Mouse (Mus musculus) brain, embryonic 14.5 days (tissue): ENCODE data around the gene Pdlim7. TPM values are rescaled to one million over a fixed set of nuclear protein-coding genes. Genes with fewer than 3 reads are reported as not detected.

ENCODE experiments used
- DNase-seq: peaks from one replicate; pipeline ENCODE4 v3.0.0-alpha.2; 2011; ENCODE audit warnings: low read depth
- CTCF ChIP-seq: fragments of 200-500 bp; IDR thresholded peaks from 2 replicates; pipeline ENCODE4 v1.5.1; 2012; ENCODE audit warnings: inconsistent platforms, mild to moderate bottlenecking, moderate library complexity, borderline replicate concordance; ENCODE audit not compliant: insufficient read depth, insufficient read length; ENCODE audit errors: extremely low read depth
- POLR2A ChIP-seq: fragments of 200-500 bp; IDR thresholded peaks from 2 replicates; pipeline ENCODE4 v1.6.1; 2012; ENCODE audit warnings: mild to moderate bottlenecking, inconsistent platforms, borderline replicate concordance; ENCODE audit not compliant: poor library complexity, insufficient read depth, insufficient read length, severe bottlenecking; ENCODE audit errors: extremely low read depth
- polyA plus RNA-seq: library from polyadenylated mRNA; depleted of rRNA; stranded (reverse); fragments of >200 nt; gene quantifications from 2 replicates; pipeline ENCODE4 v1.2.3, GENCODE M21; 2012

The Pdlim7 gene
- polyA plus RNA-seq, 1 experiment, result 118 TPM

DNA sequence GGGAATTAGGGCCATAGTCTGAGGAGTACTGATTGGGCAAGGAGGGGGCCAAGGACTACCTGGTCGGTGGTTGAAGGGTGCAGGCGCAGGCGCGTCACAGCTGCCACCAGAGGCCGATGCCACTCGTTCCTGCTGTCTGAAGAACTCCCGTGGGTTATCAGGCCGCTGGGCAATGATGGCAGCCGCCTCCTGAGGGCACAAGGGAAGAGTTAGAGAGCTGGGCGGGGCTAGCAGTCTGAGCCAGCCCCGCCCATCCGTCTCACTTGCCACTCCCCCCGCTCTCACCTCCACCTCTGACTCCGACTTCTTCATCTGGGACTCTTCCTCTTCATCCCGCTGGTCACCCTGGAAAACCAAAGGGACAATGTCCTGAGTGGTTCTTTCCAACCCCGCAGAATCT is 36.0 kb downstream of the Pdlim7 start:
- TF ChIP-seq POLR2A, result no peak
- no peak for TF ChIP-seq CTCF
- DNase-seq, result no peak

DNA sequence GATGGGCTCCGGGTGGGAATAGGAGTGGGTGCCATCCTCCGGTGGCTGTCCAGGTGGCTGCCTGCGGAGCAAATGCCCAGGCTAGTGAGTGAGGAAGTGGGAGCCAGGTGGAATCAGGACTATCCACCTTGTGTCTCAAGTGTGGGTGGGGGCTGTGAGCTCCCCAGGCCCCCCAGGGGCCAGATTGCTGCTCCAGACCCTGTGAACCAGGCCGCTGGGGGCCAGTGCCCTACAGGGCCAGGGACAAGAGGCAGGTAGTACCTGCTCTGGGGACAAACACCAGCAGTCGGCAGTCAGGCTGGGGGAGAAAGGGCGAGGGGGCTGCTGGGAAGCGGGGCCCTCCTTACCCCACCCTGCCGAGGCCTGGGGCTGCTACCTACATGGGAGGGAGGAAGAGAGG is 37.2 kb downstream of the Pdlim7 start:
- TF ChIP-seq POLR2A, result no peak
- no peak for TF ChIP-seq CTCF
- no peak for DNase-seq

DNA sequence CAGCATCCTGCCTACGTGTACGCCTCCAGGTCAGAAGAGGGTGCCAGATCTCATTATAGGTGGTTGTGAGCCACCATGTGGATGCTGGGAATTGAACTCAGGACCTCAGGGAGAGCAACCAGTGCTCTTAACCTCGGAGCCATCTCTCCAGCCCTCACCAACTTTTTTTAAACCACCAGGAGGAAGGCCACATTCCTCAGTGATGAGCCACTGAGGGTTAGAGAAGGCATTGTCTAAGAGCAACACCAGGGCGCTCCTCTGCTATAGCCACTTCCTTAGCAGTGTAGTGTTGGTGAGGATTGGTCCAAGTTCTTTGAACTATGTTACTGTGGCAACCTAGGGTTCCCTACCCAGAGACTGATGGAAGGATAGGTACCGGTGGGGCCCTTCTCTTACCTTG is 37.7 kb downstream of the Pdlim7 start:
- no peak for DNase-seq
- TF ChIP-seq CTCF (no peak), POLR2A (no peak)

DNA sequence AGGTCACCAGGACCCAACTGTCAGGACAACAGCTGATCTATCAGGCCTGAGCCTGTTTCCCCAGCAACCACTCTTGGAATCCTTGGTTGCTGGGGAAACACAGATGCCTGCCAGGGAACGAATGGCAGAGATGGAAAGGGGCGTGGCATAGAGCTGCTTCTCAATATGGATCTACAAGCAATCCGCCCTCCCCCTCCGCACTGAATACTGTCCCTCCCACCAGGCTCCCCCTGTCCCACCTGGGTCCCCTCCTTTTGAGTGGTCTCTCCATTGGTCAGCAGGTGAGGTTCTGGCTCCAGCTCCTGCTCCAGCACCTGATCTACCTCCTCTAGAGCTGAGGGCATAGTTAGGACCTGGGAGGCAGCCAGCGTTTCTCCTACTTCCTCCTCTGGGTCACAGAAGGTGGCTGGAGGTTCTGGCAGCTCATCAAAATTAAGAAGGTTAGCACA is 38.8 kb downstream of the Pdlim7 start:
- peak; percentile 96 for DNase-seq
- TF ChIP-seq CTCF (no peak), POLR2A (no peak)

DNA sequence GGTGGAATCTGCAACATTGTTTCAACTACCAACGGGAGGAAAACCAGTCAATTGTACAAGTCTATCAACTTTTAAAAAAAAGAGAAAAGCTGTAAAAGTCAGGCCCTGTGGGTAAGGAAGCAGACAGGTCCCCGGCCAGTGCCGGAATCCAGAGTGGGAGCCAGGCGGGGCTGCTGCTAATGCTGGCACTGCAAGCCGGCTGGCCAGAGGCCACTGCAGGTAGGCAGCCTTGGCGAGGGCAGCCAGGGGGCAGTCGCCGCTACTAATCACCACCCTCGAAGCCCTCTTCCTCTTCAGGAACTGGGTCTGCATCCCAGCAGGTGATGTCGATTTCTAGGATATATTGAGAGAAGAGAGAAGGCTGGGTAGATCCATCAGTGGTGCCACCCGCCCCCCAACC is 39.5 kb downstream of the Pdlim7 start:
- peak; percentile 16; the same call in 1 of the 2 replicates for TF ChIP-seq CTCF
- TF ChIP-seq POLR2A, result no peak
- DNase-seq, result peak; percentile 34

DNA sequence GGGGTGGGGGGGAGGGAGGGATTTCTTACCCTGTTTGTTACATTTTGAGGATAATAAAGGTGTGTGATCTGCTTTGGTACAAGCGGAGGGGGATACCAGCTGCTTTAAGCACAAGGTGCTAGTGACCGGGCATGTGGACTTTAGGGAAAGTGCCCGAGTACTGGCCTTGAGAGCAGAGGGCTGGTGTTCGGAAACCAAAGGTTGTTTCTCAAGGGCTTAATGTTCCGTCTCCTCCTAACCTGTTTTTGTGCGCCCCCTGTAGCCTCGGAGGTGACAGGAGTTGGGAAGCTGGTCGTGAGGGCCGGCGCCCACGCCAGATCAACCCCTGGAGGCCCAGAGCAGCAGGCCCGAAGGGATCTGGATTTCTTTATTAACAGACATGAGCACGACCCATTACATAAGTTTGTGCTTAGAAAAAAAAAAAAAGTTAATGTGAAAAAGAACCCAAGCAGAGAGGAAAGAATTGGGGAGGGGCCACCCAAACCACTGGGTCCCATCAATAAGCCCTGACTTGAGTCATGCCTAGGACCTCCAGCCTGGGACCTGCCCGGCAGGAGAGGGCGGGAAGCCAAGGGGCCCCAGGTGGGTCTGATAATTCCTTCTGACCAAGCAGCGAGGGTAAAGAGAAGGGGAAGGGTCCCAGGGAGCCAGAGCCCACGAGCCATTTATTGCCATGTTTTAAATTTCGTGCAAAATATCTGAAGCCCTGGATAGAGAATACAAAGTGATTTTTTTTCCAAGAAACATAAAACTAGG is 40.2 kb downstream of the Pdlim7 start:
- no peak for TF ChIP-seq POLR2A
- peak; percentile 4; the same call in 1 of the 2 replicates for TF ChIP-seq CTCF
- peak; percentile 63 for DNase-seq

DNA sequence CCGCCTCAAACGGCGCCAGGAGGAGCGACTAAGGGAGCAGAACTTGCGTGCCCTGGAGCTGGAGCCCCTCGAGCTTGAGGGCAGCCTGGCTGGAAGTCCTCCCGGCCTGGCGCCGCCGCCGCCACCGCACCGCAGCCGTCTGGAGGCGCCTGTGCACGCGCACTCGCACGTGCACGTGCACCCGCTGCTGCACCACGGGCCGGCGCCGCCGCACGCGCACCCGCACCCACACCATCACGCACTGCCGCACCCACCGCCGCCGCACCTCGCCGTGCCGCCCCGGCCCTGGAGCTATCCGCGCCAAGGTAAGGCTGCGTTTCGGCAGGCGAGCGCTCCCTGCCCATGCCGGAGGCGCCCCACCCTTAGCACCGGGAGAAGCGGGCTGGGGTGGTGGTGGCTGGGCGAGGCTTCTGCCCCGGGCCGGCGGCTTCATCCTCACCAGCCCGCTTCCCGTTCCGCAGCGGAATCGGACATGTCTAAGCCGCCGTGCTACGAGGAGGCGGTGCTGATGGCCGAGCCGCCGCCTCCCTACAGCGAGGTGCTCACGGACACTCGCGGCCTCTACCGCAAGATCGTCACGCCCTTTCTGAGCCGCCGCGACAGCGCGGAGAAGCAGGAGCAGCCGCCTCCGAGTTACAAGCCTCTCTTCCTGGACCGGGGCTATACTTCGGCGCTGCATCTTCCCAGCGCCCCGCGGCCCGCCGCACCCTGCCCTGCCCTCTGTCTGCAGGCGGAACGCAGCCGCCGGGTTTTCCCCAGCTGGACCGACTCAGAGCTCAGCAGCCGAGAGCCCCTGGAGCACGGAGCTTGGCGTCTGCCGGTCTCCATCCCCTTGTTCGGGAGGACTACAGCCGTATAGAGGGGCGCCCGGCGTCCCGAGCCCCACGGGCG is 41.1 kb downstream of the Pdlim7 start:
- TF ChIP-seq CTCF, result no peak
- no peak for TF ChIP-seq POLR2A

DNA sequence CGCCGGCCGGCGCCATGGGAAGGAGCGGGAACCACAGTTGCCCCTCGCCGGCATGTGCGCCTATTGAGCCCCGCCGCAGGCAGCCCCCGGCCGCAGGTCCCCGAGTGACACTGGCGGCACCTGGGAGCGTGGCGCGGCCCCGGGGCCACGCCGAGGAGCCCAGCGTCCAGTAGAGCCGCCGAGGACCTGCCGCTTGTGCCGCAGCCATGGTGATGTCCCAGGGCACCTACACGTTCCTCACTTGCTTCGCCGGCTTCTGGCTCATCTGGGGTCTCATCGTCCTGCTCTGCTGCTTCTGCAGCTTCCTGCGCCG is 41.7 kb downstream of the Pdlim7 start:
- TF ChIP-seq CTCF, result no peak
- no peak for TF ChIP-seq POLR2A
- DNase-seq, result no peak

More for the DNA sequence above, 41.1 kb downstream of the Pdlim7 start:
- DNase-seq, result peak; percentile 89

DNA sequence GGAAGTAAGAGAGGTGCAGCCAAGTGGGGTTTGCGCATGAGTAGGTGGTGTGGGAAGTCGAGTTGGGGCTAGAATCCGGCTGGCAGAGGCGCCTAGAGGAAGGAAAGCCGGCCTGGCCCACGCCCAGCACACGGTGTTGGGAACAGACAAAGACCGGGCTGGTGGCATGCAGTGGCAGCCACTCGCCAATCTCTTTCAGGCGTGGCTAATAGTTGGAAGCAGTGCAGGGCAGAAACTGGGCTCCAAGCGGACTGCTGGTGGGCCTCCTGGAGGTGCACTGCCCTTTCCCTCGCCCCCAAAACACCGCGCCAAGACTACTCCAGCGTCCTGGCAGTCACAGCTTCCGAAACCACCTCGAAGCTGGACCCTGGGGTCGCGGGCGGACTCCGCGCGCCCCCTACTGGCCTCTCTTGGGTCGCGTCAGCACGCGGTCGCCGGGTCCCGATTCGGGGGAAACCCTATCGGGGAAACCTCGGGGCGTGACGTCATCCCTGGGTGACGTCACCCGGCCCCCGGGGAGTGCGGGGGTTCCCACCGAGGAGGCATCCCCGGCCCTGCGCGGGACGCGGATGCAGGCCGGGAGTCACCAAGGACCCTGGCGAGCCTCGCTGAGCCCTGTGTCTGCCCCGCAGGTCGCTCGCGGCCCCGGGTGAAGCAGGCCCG is 42.2 kb downstream of the Pdlim7 start:
- DNase-seq, result peak; percentile 95
- TF ChIP-seq POLR2A (no peak; the same call in 1 of the 2 replicates), CTCF (peak; percentile 91)

DNA sequence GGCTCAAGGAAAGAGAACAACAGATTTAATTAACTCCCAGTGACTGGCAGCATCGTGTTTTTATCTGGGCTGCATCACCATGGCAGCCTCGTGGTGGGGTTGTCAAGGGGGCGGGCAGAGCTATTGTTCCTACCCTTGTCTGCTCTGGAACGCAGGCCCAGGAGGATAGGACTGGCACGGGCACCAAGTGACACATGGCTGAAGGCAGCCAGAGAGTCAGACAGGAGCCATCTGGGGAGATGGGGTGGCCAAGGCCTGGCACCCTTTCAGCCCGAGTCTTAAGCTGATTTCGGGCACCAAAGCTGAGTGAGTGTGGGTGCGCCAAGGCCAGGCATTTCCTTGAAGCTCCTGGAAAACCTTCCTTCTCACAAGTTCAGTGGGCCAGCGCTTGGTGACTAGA is 43.1 kb downstream of the Pdlim7 start:
- DNase-seq, result peak; percentile 89
- no peak for TF ChIP-seq CTCF
- no peak for TF ChIP-seq POLR2A
